Mouse (Mus musculus) erythroblast, embryonic 14.5 days (primary cell): ENCODE results near the gene Gjd3.

ENCODE experiments used
- GATA1 ChIP-seq: IDR thresholded peaks from 2 replicates; pipeline ENCODE4 v1.6.1; 2012; ENCODE audit warnings: low read length, inconsistent platforms, mixed read lengths
- TAL1 ChIP-seq: IDR thresholded peaks from 3 replicates; pipeline ENCODE4 v1.6.1; 2012; ENCODE audit warnings: low read length, inconsistent platforms, mixed read lengths

GRCm38 (mm10) chr11:98961766-98962165 lies 21.1 kb downstream of the Gjd3 start:
- TF ChIP-seq GATA1 (no peak), TAL1 (no peak)
